Mouse (Mus musculus) lung, postnatal 14 days (tissue): ENCODE data around the gene Rasl10b.

Experiments
- DNase-seq: peaks from one replicate; pipeline ENCODE4 v3.0.0; 2021

Gene Rasl10b

DNA sequence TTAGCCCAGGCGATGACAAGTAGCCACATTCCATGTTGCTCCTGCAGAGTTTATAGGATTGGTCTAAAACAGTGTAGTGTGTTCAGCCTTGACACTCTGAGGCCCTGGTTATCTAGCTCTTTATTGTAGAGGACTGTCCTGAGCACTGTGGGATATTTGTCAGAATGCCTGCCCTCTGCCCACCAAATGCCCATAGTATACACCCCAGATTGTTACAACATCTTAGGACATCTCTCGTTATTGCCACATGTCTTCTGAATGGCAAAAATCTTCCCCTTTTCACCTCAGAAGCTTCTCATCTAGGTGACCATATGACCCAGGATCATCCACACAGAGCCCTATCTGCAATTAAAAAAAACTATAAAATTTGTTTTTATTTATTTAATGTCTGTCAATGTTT is 23.6 kb downstream of the Rasl10b start:
- no peak for DNase-seq

DNA sequence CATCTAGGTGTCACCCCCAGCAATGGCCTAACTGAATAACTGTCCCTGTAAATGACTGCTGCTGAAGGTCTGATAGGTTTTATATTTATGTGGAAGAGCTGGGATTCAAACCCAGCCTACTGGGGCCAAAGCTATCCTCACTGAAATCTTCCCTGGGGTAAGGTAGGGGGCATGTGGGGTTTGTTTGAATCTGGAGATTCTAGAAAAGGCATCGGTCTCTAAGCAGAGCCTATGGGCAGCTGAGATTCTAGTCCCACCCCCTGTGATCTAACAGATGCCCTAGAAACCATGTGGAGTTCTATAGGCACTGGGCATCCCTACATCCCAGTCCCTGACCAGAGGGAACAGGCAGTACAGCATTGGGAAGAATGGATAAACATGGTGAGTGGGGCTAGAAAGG is 28.4 kb downstream of the Rasl10b start, which contains the start of gene 1700020L24Rik:
1700020L24Rik (plus strand) TSS at position 301 of the 400 bp plus-strand sequence.
- DNase-seq, result no peak

DNA sequence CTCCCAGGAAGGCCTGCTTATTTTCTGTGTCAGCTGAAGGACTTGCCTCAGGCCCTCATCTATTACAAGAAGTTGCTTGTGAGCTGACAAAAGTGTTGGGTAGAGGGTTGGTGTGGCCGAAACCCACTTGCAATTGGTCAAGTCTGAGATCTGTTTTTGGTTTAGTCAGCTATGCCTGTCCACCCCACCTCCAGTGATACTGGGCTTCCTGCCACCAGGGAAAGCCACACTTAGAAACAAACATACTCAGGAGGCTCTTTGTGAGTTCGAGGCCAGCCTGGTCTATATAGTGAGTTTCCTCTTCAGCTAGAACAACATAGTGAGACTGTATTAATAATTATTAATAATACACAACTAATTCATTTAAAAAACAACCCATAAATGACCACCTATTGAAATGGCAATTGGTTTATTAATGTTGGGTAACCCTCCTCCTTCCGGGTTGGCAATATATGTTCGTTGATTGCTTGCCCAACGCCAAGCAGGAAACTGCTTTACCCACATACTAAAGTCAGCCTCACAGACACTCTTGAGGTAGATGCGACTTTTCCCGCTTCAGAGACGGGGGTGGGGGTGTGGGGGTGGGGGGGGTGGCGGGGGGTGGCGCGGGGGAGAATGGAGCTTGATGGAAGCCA is 30.6 kb downstream of the Rasl10b start:
- DNase-seq, result no peak

DNA sequence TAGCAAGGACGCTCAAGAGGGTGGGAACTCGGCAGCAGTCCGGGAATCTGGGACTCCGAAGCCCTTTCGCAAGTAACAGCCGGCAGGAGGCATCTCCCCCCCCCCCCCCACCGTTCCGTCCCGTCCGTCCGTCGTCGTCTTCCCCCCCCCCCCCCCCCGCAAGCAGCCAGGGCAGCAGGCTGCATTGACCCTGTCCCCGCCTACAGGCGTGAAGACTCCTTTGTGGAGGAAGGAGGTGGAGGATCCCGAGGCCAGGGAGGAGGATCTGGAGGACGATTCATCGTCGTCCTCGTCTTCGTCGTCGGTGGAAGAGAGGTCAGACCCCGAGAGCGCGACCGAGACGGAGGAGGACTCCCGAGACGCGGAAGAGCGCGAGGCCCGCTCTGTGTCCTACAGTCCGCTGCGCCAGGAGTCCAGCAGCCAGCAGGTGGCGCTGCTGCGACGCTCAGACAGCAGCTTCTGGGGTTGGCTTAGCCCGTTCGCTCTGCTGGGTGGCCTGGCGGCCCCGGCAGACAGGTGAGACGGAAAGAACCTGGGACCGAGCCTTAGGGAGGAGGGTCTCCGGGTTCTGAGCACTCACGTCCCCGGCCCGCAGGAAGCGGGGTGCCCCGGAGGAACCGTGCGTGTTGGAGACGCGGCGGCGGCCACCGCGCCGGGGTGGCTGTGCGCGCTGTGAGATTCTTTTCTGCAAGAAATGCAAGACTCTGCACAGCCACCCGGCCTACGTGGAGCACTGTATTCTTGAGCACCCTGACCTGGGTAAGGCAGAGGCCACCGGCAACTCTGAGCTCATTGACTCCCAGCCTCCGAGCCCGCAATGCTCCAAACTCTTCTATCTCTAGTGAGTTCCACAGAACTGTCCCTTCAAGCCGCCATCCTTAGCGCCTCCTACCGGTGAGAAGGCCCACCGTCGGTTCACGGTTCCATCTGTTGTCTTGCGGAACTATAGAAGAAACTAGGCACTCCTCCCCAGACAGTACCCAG is 31.4 kb downstream of the Rasl10b start:
- DNase-seq, result peak; percentile 90

DNA sequence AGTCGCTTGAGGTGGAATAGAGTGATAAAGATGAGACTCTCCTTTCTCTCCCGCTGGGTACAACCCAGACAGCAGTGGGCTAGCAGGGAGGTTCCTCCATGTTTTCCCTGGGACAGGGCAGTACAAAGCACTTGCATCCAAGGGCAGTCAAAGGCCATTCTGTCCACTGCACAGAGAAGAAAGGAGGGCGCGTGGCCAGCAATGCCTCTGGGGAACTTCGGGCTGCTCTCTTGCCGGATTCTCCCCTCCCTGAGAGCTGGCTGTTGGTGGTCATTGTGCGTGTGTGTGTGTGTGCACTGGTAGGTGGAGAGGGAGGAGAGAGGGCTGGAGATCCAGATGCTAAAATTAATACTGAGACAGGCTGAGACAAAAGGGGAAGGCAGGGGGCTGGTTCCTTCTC is 32.3 kb downstream of the Rasl10b start:
- DNase-seq, result no peak

DNA sequence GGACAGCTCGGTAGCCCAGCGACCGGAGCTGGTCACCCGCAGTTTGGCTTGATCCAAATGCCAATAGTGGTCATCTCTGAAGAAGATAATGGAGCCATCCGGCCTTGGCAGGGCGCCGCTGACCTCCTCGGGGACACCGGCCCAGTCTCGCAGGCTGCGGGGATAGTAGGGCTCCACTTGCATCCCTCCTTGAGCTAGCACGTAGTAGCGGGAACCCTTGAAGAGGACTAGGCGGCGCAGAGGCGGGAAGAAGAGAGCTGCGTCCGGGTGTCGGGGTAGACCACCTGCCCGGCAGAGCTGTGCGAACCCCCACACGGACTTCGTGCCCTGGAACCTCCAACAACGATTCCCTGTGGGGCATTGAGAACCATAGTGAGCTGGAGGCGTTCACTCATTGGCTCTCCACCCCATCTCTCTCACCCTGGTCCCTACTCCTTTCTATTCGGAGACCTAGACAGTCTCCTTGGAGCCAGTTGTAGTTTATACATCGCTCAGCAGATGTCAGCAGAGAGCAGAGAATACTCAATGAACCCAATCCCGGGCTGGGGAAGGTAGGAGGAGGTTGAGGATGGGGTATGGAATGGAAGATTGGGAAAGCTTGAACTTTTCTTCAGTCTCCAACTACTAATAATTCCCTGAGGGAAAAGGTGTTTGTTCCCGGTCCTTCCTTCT is 33.8 kb downstream of the Rasl10b start:
- peak; percentile 83 for DNase-seq

DNA sequence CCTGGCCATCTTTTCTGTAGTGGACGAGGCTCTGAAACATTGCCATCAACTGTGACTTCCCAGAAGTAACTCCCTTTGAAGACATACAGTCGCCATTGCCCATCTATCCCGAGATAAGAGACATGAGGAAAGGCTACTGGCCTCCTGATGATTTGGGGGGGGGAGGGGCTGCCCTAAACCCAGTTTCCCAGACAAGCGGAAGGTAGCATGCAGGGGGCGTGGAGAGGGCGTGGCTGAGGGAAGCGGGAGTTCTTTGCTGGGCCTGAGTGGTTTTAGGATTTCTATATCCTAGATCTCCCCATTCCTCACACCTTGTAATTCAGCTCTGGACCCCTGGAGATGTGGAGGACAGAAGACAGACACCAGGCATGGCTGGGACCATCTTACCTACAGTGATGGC is 34.9 kb downstream of the Rasl10b start:
- no peak for DNase-seq

DNA sequence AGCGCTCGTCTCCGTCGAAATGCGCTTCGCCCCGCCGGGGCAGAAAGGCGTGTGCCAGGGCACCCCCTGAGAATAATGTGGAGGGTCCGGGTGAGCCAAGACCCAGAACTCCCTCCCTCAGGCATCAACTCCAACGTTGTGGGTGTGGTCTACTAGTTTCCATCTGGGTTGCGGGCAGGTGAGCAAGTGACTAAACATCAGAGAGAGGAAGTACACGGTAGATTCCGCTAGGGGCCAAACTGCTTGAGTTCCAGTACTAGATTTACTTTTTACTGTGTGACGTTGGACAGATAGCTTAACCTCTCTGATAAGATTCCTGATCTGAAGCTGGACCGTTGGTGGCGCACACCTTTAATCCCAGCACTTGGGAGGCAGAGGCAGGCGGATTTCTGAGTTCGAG is 36.1 kb downstream of the Rasl10b start:
- DNase-seq, result no peak

DNA sequence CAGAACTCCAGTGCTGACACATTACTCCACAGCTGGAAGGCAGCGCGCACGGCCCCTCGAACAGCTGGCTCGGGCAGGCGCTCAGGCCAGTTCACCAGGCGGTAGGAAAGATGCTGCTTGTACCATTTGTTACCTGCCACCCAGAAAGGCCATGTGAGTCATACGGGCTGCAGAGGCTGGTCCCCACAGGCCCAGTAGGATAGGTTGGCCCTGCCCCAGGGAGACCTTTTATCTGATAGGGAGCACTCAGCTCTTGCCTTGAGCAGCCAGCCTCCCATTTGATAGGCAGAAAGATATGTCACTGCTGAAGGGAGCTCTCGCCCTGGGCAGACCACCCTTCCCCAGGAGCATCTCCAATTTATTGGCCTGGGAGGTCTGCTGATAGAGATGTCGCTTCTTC is 38.7 kb downstream of the Rasl10b start:
- no peak for DNase-seq

DNA sequence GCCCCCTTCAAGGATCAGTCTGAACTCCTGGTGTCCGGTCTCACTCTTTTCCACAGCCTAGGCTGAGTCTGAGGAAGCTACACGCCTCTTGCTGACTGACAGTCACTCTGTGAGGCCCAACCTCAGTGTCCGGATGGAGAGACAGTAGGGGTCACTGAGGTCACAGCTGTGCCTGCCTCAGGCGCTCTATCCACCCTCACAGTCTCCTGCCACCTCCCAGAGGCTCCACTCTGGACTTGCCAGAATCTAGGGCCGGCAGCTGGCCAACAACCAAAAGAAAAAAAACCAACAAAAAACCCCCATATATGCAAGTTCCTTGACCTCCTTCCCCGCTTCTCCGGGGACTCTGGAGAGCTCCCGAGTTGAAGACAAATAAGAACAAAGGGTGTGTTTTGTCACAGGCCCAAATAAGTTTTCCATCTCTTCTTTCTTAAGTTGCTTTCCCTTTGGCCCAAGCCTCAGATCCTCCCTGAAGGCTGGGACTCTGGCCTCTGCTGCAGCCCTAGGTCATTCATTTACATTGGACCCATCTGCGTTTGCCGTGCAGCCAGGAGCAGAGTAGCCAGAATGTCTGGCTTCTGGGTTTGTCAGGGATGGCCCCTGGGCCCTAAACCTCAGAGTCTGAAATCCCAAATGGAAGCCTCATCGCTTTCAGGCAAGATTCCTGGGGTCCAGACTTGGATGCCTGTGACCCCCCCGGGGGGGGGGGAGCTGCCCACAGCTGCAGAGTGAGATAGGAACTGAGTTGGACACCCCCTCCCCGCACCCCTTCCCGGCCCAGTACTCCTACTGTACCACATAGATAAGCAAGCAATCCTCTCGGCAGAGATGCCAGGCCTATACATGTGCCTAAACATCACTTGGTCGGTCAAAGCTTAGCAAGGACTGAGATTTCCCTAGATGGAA is 39.3 kb downstream of the Rasl10b start:
- DNase-seq, result peak; percentile 24

DNA sequence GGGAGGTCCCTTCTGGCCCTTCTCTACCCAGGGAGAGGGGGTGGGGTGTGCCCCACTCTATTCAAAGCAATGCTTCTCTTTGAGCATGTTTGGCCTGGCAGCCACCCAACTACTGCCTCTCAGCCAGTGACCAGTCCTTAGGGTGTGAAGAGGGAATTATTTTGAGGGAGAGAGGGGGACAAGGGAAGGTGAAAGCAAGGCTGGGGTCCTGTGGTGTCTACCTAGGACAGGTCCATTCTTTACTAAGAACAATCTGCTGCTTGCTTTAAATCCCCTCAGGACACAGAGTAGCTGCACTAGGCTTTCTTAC is 39.9 kb downstream of the Rasl10b start:
- DNase-seq, result peak; percentile 77

DNA sequence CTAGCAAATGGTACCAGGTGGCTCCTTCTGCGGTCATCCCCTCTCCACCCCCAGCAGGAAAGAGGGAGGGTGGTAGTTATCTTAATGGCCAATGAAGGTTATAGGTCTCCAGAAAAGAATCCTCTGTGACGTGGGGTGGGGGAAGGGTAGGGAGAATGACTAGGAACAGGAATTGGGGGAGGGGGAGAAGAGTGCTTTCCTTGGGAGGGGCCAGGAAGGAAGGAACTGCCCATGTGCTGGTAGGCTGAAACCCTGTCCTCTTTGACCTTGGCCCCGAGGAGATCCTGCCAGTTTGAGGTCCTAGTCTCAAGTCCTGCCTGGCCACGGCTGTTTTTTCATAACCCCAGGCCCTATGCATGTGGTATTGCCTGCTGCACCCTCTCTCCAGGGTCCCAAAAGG is 40.4 kb downstream of the Rasl10b start:
- DNase-seq, result no peak

DNA sequence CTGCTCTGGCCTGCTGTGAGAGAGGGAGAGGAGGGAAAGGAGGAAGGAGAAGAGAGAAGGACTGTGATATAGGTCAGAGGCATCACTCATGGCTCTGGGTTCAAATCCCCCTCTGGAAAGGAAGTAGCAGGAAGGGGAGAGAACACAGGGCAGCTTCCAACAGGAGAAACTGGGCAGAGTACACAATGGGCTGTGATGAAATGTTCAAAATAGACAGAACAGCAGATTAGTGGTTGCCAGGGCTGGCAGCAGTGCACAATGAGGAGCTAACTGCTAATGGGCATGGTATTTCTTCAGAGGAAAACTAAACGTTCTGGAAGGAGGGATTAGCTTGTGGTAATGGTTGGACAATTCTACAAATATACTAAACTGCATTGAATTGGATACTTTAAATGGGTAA is 41.6 kb downstream of the Rasl10b start:
- no peak for DNase-seq

DNA sequence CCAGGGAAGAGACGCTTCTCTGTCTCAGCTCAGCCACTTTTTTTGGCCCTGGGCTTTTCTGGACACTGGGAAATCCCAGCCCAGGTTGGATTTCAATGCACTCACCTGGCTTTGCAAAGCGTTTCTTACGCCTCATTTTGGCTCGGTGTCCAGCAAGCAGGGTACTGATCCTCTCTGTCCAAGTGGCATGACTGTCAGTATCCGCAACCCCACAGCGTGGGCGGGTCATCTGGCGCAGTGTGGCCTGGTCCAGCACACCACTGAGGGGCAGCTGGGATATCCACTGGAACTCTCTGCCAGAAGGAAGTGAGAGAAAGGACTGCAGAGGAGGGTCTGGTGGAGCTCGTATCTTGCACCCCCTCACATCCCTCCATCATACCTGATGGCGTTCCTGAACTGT is 42.3 kb downstream of the Rasl10b start:
- no peak for DNase-seq

DNA sequence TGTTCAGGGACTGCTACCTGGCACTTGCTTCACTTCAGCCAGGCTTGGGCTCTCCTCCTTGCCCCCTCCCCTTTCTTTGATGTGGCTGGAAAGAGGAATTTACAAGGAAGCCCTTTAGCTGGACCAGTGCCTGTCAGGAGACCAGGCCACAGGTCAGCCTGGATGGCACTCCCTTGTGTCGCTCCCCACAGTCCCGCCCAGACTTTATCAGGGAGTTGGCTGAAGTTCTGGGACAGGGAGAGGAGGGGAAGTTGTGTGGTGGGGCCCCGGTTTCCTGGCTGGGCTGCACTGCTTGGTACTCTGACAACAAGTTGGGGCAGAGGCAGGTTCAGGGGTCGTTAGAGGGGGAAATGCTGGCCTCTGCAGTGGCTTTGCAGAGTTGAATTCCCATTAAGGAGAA is 45.6 kb downstream of the Rasl10b start:
- DNase-seq, result peak; percentile 62

DNA sequence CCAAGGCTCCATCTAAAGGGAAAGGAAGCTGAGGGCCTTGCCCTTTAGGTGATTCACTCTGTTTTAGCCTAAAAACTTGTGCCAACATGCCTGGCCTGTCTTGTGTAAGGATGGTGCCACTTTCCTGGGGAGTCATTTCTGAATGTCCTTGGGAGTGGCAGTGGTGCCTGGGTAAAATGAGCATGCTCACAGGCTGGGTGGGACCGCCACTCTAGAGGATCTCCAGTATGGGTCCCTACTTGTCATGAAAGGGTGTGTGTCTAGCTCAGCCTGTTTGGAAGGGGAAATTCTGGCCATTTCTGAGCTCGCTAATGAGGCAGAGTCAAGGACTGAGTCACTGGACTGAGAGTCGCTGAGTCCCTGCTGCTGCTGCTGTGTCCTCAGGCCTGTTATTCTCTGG is 46.7 kb downstream of the Rasl10b start:
- DNase-seq, result no peak

DNA sequence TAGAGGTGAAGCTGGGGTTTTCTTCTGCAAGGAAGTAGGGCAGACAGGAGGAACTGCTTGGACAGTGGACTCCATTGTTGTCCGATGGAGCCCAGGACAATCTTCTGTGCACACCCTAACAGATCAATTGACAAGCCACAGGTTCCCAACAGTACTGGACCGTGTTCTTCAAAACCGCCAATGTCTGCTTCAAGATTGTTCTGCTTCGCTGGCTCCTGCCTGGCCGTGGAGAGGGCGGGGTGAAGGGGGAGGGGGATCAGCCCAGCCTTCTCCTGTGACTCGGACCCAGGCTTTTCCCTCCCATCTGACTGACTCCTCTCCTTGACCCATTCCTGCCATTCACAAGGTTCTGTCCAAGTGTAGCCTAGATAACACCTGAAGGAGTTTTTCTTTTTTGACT is 48.3 kb downstream of the Rasl10b start:
- no peak for DNase-seq

DNA sequence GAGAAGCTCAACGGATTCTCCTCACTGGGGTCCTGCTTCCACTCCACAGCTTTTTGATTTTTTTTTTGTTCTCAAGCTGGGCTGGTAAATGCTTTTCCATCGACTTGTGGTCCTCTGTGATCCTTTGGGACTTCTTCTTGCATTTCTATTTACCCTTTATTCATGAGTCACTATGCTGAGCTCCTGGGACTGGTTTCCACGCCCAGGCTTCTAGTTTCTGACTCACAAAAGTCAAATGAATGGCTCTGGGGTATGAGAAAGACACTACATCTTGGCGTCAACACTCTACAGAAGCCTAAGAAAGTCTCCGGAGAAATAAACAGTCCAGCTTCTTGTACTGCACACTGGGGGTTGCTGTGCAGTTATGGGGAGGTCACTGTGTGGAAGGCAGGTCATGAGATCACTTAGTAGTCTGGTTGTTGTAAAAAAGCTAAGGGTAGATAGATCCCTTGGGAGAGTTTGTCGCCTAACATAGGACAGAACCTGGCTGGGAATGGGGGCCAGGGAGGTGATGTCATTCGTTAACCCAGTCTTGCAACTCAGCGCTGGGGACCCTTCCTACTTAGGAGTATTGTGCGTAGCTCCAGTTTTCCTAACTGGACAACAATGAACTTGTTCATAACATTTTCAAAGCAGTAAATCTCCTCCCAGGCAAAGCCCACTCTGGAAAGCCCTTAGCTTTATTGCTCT is 49.1 kb downstream of the Rasl10b start:
- DNase-seq, result no peak

DNA sequence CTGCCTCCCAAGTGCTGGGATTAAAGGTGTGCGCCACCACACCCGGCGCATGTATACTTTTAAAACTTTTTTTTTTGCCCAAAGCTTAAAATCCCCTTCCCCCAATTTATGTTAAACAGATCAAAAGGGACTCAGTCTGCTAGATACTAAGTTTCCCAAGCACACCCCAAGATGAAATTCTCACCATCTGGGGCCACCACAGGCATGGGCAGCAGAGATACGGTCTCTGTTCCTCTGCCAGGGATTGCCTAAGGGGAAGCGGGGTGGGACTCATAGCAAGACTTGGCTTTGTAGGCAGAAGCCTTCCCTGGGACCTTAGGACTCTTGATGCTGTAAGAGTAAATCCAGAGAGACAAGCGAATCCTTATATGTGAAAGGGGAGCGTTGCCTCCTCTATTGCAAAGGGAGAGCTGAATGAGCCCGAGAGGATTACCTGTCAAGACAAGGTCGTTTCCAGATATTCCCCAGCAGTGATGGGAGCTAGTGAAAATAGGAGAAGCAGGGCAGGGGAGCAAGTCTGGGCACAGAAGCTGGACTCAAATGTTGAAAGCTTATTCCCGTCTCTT is 52.6 kb downstream of the Rasl10b start:
- no peak for DNase-seq

DNA sequence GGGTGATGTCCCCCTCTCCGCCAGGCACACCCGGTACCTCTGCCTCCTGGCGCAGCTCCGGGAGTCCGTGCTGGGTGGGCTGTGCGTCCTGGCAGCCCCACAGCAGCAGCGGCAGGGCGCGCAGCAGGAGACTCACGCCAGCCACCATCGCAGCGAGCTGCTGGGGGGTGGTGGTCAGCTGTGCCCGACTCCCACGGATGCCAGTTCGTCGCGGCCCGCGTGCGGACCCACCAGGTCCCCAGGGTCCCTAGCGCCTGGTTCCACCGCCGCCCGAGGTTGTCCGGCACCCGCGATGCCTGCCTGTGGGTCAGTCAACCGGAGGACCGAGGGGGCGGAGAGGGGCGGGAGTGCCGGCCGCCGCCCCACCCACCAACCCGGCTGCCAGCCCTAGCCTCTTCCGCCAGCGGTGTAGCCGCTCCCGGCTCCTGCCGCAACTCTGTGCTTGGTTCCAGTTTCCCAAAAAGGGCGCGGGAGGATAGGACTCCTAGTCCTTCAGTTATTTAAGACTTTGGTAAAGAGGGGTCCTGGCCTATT is 53.8 kb downstream of the Rasl10b start, which contains the start of gene Mmp28:
Mmp28 (minus strand) TSS at position 361 of the 534 bp plus-strand sequence.
- DNase-seq, result peak; percentile 75

DNA sequence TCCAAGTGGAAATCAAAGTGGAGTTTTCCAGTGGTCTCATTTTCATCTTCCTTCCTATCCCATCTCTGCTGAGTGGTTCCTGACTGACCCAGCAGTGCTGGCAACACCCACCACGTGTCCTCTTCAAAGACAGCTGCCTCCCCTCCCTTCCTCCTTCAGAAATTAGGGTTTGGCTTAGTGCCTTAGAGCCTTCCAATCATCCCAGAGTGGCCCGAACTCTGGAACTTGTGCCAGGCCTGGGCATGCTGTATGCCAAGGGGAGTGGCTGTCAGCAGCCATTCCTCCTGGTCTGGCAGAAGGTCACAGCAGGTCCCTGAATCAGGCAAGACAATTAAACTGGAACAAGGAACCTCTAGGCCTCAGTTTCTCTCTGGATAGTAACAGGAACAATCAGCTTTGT is 57.0 kb downstream of the Rasl10b start:
- peak; percentile 68 for DNase-seq
